Mouse (Mus musculus): ENCODE data around the gene Cstf1.

DNA sequence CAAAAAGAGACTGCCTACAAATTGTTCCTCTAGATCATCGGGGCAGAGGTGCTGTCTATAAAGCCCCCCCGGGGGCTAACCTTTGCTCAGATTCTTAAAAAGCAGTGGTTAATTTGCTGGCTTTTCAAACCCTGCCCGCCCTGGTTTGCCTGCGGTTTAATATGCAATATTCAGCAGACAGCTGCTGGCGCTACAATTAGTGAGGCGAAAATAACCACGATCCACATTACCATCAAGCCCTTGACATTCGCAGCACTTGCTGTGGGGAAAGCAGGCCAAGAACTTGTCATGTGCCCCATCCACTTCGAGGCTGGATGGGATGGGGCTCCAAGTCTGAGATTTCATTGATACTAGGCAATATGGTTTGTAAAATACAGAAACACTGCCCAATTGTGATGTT, 17.3 kb upstream of the Cstf1 start:
- TF ChIP-seq CTCF (IDR thresholded peaks at IDR 0.05; ENCODE audit: control insufficient read depth, insufficient read depth, low read length): no peak
- no peak for TF ChIP-seq POLR2A (IDR thresholded peaks at IDR 0.05; ENCODE audit: borderline replicate concordance, control insufficient read depth, low read depth, low read length)

Data from bone marrow, adult 2 months (tissue).